Mouse (Mus musculus) bone marrow macrophage, adult 2 months (primary cell): ENCODE results near the gene Pnpla3.

Experiments used
- CTCF ChIP-seq: IDR thresholded peaks from 2 replicates; pipeline ENCODE4 v1.5.1; 2012; ENCODE audit warnings: low read depth, mild to moderate bottlenecking, low read length, moderate library complexity
- POLR2A ChIP-seq: IDR thresholded peaks from 2 replicates; pipeline ENCODE4 v1.6.1; 2012; ENCODE audit warnings: mild to moderate bottlenecking, low read depth, low read length, borderline replicate concordance

DNA sequence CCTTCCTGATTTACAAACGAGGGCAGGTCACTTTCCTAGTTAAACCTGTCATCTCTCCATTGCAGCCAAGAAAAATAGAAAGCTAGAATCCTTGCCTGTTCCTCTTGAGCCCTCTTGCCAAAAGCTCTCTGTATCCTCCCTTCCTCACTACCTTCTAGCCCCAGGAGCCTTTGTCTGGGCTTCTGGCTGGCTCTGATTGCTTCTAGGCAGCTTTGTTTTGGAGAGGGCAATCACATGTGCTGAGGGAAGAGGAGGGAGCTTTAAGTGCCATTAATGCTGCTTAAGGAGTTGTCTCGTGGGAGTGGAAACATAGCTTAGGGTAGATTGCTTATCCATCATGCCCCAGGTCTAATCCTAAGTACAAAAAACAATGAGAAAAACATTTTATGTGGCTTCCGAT, 27.5 kb upstream of the Pnpla3 start:
- no peak for TF ChIP-seq POLR2A
- TF ChIP-seq CTCF: no peak
